Mouse (Mus musculus) effector memory CD4-positive, alpha-beta T cell, adult 7 months (primary cell): Measurements from ENCODE around the gene Spag9. TPM values are rescaled to one million over a fixed set of nuclear protein-coding genes. Genes with fewer than 3 reads are reported as not detected.

Experiments
- polyA plus RNA-seq: library from polyadenylated mRNA; unstranded; fragments of 100-300 nt; shearing (Covaris generic); gene quantifications from one replicate; pipeline ENCODE4 v1.2.1, GENCODE M21; 2017

Gene Spag9
- 136 TPM for polyA plus RNA-seq

GRCm38 (mm10) chr11:93995720-93996305 is at the start of gene Spag9:
Gene Spag9 (plus strand): TSS chr11:93996091.

GRCm38 (mm10) chr11:93956159-93956558 is 39.7 kb upstream of the Spag9 start, which contains the start of gene Nme2:
Gene Nme2 (minus strand): TSS chr11:93956259.

GRCm38 (mm10) chr11:93968005-93968847 is 27.7 kb upstream of the Spag9 start, which contains the start of the genes Gm20390 and Nme1:
Gene Gm20390 (minus strand): TSS chr11:93968293.
Gene Nme1 (minus strand): TSS chr11:93968521.

Other genes with a start within 250 kb of the Spag9 start
- 58.7 TPM for gene Utp18, start 110.3 kb upstream of the Spag9 start, polyA plus RNA-seq
- 39.5 TPM for gene Mbtd1, start 110.2 kb upstream of the Spag9 start, polyA plus RNA-seq
- gene Nme2, start 39.8 kb upstream of the Spag9 start, polyA plus RNA-seq: 180 TPM
- 155 TPM for gene Gm20390, start 27.8 kb upstream of the Spag9 start, polyA plus RNA-seq
- gene Nme1, start 27.6 kb upstream of the Spag9 start, polyA plus RNA-seq: 73.0 TPM
- 208 TPM for gene Tob1, start 215.4 kb downstream of the Spag9 start, polyA plus RNA-seq
- gene Wfikkn2, start 249.9 kb downstream of the Spag9 start, polyA plus RNA-seq: 3.3 TPM